Mouse (Mus musculus) ES-E14 (cell line): ENCODE data around the gene 0610030E20Rik. TPM values are rescaled to one million over a fixed set of nuclear protein-coding genes. Genes with fewer than 3 reads are reported as not detected.

Experiments used
- DNase-seq: peaks from one replicate; pipeline ENCODE4 v3.0.0-alpha.2; 2013; ENCODE audit warnings: low read depth, low spot score
- H3K27ac ChIP-seq: 2 replicates; pipeline ENCODE4 v1.5.1; 2012; ENCODE audit warnings: low read depth, mild to moderate bottlenecking, low read length, moderate library complexity, mixed read lengths; ENCODE audit not compliant: poor library complexity, insufficient read depth, severe bottlenecking
- H3K36me3 ChIP-seq: 2 replicates; pipeline ENCODE4 v1.6.1; 2012; ENCODE audit warnings: mild to moderate bottlenecking, low read length, moderate library complexity, mixed read lengths; ENCODE audit not compliant: control insufficient read depth, poor library complexity, insufficient read depth, severe bottlenecking
- H3K4me1 ChIP-seq, 2 experiments: fragments of 150-350 bp in 1 of 2; sonication (generic) in 1 of 2; 2 replicates each; pipeline ENCODE4 v1.6.1; 2012; ENCODE audit warnings: low read length in 2 of 2, mild to moderate bottlenecking in 1 of 2, mixed read lengths in 1 of 2; ENCODE audit not compliant: control insufficient read depth in 2 of 2, insufficient read depth in 2 of 2, poor library complexity in 1 of 2
- H3K4me3 ChIP-seq, 2 experiments: fragments of 150-350 bp in 1 of 2; sonication (generic) in 1 of 2; 2 replicates each; pipeline ENCODE4 v1.5.1; 2012; ENCODE audit warnings: low read length in 2 of 2, low read depth in 1 of 2, mild to moderate bottlenecking in 1 of 2, mixed read lengths in 1 of 2; ENCODE audit not compliant: insufficient read depth in 1 of 2, poor library complexity in 1 of 2, severe bottlenecking in 1 of 2
- H3K9ac ChIP-seq: 2 replicates; pipeline ENCODE4 v1.6.1; 2012; ENCODE audit warnings: low read depth, mild to moderate bottlenecking, low read length, mixed read lengths; ENCODE audit not compliant: poor library complexity, insufficient read depth, severe bottlenecking
- H3K9me3 ChIP-seq: fragments of 150-350 bp; sonication (generic); 2 replicates; pipeline ENCODE4 v1.6.1; 2012; ENCODE audit warnings: low read depth, mild to moderate bottlenecking, low read length; ENCODE audit not compliant: control insufficient read depth, insufficient read depth
- CHD2 ChIP-seq: IDR thresholded peaks from 2 replicates; pipeline ENCODE4 v1.6.1; 2014; ENCODE audit warnings: mild to moderate bottlenecking, low read depth, low read length, inconsistent platforms
- HCFC1 ChIP-seq: IDR thresholded peaks from 2 replicates; pipeline ENCODE4 v1.6.1; 2012; ENCODE audit warnings: low read length, inconsistent platforms, borderline replicate concordance; ENCODE audit not compliant: insufficient read depth
- MAFK ChIP-seq: IDR thresholded peaks from 2 replicates; pipeline ENCODE4 v1.6.1; 2014; ENCODE audit warnings: mild to moderate bottlenecking, low read depth, low read length, inconsistent platforms; ENCODE audit not compliant: insufficient read depth
- ZC3H11A ChIP-seq: IDR thresholded peaks from 2 replicates; pipeline ENCODE4 v1.6.1; 2012; ENCODE audit warnings: low read depth, mild to moderate bottlenecking, inconsistent platforms, low read length, borderline replicate concordance
- ZNF384 ChIP-seq: IDR thresholded peaks from 2 replicates; pipeline ENCODE4 v1.6.1; 2012; ENCODE audit warnings: low read depth, low read length, inconsistent platforms
- in situ Hi-C, 2 experiments: fragments of 600-800 bp; cut with MboI; formaldehyde crosslinking; loops; one replicate each; pipeline ENCODE4 v1.15.1; 2025; ENCODE audit warnings: low sequenced_read_pairs in 2 of 2, inconsistent platforms in 1 of 2; ENCODE audit not compliant: unreplicated experiment in 2 of 2
- total RNA-seq: library from RNA; depleted of rRNA; stranded (reverse); fragments of 300-350 nt; gene quantifications from 2 replicates; pipeline ENCODE4 v1.2.3, GENCODE M21; 2012

Gene 0610030E20Rik
- total RNA-seq, 1 experiment, result 7.7 TPM

DNA sequence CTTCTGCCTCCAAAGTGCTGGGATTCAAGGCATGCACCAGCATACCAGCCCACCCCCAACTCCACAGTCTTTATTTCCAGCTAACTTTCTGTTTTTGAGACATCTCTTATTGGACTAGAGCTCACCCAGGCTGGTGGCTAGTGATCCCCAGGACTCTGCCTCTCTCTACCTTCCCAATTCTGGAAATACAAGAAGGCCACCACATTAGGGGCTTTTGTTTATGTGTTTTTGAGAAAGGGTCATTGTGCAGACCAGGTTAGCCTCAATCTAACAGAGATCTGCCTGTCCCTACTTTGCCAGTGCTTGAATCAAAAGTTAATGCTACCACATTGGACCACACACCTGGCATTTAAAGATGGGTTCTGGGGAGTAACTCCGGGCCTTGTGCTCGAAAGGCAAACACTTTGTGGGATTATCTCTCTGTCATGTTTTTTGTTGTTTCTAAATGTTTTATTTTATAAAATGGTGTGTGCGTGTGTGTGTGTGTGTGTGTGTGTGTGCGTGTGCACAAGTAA lies 20.4 kb downstream of the 0610030E20Rik start:
- Histone ChIP-seq H3K27ac (no peak overlapping the region), H3K4me1 (peaks cover 0 to 3% of the 10 kb centered on the region in 2 experiments; a peak in 1 of 4 replicates), H3K4me3 (no peak overlapping the region), H3K36me3 (no peaks in the 10 kb centered on the region), H3K9ac (no peak overlapping the region), H3K9me3 (no peaks in the 10 kb centered on the region)
- TF ChIP-seq ZC3H11A, result no peak
- TF ChIP-seq MAFK, result no peak
- no peak for TF ChIP-seq HCFC1
- TF ChIP-seq ZNF384, result no peak
- no peak for TF ChIP-seq CHD2
- in situ Hi-C loops, result no loop called here
- DNase-seq, result no peak

GRCm38 (mm10) chr6:72369557-72369956 lies 22.4 kb downstream of the 0610030E20Rik start:
- no peaks in the 10 kb centered on the region for H3K36me3 ChIP-seq
- H3K27ac ChIP-seq, result no peak overlapping the region
- no peaks in the 10 kb centered on the region for H3K9me3 ChIP-seq
- no peak for TF ChIP-seq ZNF384
- no peak for TF ChIP-seq MAFK
- TF ChIP-seq CHD2, result no peak
- no peak for TF ChIP-seq HCFC1
- no peak for TF ChIP-seq ZC3H11A
- in situ Hi-C loops, result no loop called here
- peaks cover 0 to 3% of the 10 kb centered on the region in 2 experiments; a peak in 1 of 4 replicates for H3K4me1 ChIP-seq
- no peak for DNase-seq
- peak overlapping the region in 1 of 2 experiments; percentile 17; a peak in 1 of 4 replicates for H3K4me3 ChIP-seq
- no peak overlapping the region for H3K9ac ChIP-seq

- Histone ChIP-seq H3K27ac (no peak overlapping the region), H3K4me1 (peaks cover 0 to 3% of the 10 kb centered on the region in 2 experiments; a peak in 1 of 4 replicates), H3K36me3 (no peaks in the 10 kb centered on the region), H3K4me3 (peak overlapping the region in 1 of 2 experiments; percentile 17; a peak in 1 of 4 replicates), H3K9ac (no peak overlapping the region), H3K9me3 (no peaks in the 10 kb centered on the region)
- no peak for DNase-seq
- in situ Hi-C loops, result no loop called here
- no peak for TF ChIP-seq HCFC1
- TF ChIP-seq CHD2, result no peak
- TF ChIP-seq ZC3H11A, result no peak
- no peak for TF ChIP-seq MAFK
- no peak for TF ChIP-seq ZNF384
These were observed 23.0 kb downstream of the 0610030E20Rik start for GRCm38 (mm10) chr6:72370091-72370490.

DNA sequence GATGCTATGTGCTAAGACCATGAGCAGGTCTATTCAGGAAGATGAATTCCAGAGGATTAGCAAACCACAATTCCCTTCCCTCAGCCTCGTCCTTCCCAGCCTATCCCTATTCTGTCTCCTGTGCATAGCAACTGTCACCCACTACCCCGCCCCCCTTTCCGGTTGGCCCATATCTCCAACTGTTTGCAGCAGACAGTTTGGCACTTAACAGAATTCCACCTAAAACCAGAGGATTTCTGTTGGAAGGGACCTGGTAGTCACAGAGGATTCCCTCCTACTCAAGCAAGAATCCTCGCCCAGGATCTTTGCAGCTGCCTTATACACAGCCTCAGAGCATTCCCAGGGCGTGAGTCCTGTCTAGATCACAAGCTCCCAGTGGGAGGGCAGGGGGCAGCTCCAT lies 24.0 kb downstream of the 0610030E20Rik start:
- Histone ChIP-seq H3K27ac (no peak overlapping the region), H3K36me3 (no peaks in the 10 kb centered on the region), H3K4me3 (no peak overlapping the region), H3K9me3 (no peaks in the 10 kb centered on the region), H3K9ac (no peak overlapping the region), H3K4me1 (peaks cover 0 to 3% of the 10 kb centered on the region in 2 experiments; a peak in 1 of 4 replicates)
- DNase-seq, result no peak
- in situ Hi-C loops, result no loop called here
- no peak for TF ChIP-seq CHD2
- TF ChIP-seq ZC3H11A, result no peak
- TF ChIP-seq HCFC1, result no peak
- TF ChIP-seq ZNF384, result no peak
- TF ChIP-seq MAFK, result no peak
